Mouse (Mus musculus): ENCODE results near the gene Cdh13. TPM values are rescaled to one million over a fixed set of nuclear protein-coding genes. Genes with fewer than 3 reads are reported as not detected.

Gene Cdh13
- polyA plus RNA-seq, 1 experiment from 2014 or later = 67.7 TPM

- ATAC-seq (replicated peaks; ENCODE audit: extremely low read depth, insufficient read depth, low FRiP score) = no peak
- no peak overlapping the region for H3K27ac ChIP-seq (ENCODE audit: low read length)
- H3K4me3 ChIP-seq (ENCODE audit: low read length) = no peak overlapping the region
- H3K9ac ChIP-seq (ENCODE audit: low read length) = no peak overlapping the region
- WGBS = 79% methylated on average over 8 of the region's 8 CpGs
- no peaks in the 10 kb centered on the region for H3K36me3 ChIP-seq (ENCODE audit: control insufficient read depth, insufficient read depth)
- H3K9me3 ChIP-seq (replicated peaks; ENCODE audit: control insufficient read depth, low read length) = no peaks in the 10 kb centered on the region
- H3K4me2 ChIP-seq (ENCODE audit: low read depth, low read length) = no peak overlapping the region
- H3K27me3 ChIP-seq (ENCODE audit: control insufficient read depth, insufficient read depth, low read length) = no peaks in the 10 kb centered on the region
- H3K4me1 ChIP-seq (ENCODE audit: control insufficient read depth, insufficient read depth, low read length) = no peaks in the 10 kb centered on the region
These were observed 600.8 kb downstream of the Cdh13 start for GRCm38 (mm10) chr8:118884296-118884695.

DNA sequence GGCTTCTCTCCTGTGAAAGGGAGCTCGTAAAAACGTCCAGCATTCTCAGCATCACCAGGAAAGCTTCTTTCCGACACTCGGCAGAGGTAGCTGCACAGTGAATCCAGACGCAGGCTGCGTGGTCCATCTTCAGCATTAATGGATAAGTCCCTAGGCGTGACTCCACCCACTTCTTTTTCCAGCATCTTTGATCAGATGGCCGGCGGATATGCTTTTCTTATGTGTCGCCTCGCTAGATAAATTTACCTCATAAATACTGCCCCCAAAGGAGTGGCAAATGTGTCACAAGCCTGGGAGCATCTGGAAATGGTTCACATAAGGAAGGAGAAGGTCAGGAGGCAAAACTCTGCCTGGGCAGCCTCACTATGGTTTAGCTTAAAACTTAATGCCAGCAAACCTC, 601.5 kb downstream of the Cdh13 start:
- Histone ChIP-seq H3K9me3 (replicated peaks; ENCODE audit: control insufficient read depth, low read length) (no peaks in the 10 kb centered on the region), H3K9ac (ENCODE audit: low read length) (no peak overlapping the region), H3K4me1 (ENCODE audit: control insufficient read depth, insufficient read depth, low read length) (no peaks in the 10 kb centered on the region), H3K4me2 (ENCODE audit: low read depth, low read length) (no peak overlapping the region), H3K27ac (ENCODE audit: low read length) (no peak overlapping the region), H3K36me3 (ENCODE audit: control insufficient read depth, insufficient read depth) (no peaks in the 10 kb centered on the region), H3K27me3 (ENCODE audit: control insufficient read depth, insufficient read depth, low read length) (no peaks in the 10 kb centered on the region), H3K4me3 (ENCODE audit: low read length) (no peak overlapping the region)
- 77% methylated on average over 11 of the region's 11 CpGs for WGBS
- no peak for ATAC-seq (replicated peaks; ENCODE audit: extremely low read depth, insufficient read depth, low FRiP score)

- Histone ChIP-seq H3K4me3 (ENCODE audit: low read length) (no peak overlapping the region), H3K36me3 (ENCODE audit: control insufficient read depth, insufficient read depth) (no peaks in the 10 kb centered on the region), H3K9ac (ENCODE audit: low read length) (no peak overlapping the region), H3K27ac (ENCODE audit: low read length) (no peak overlapping the region), H3K4me1 (ENCODE audit: control insufficient read depth, insufficient read depth, low read length) (no peaks in the 10 kb centered on the region), H3K27me3 (ENCODE audit: control insufficient read depth, insufficient read depth, low read length) (no peaks in the 10 kb centered on the region), H3K9me3 (replicated peaks; ENCODE audit: control insufficient read depth, low read length) (peaks cover 5% of the 10 kb centered on the region; the same call in 1 of the 2 replicates), H3K4me2 (ENCODE audit: low read depth, low read length) (no peak overlapping the region)
- ATAC-seq (replicated peaks; ENCODE audit: extremely low read depth, insufficient read depth, low FRiP score) = no peak
- 86% methylated on average over 11 of the region's 11 CpGs for WGBS
These were observed 618.9 kb downstream of the Cdh13 start for GRCm38 (mm10) chr8:118902402-118902801.

GRCm38 (mm10) chr8:118916513-118916912, 633.0 kb downstream of the Cdh13 start:
- ATAC-seq (replicated peaks; ENCODE audit: extremely low read depth, insufficient read depth, low FRiP score) = no peak
- H3K4me2 ChIP-seq (ENCODE audit: low read depth, low read length) = no peak overlapping the region
- H3K4me3 ChIP-seq (ENCODE audit: low read length) = no peak overlapping the region
- 89% methylated on average over 3 of the region's 3 CpGs for WGBS
- H3K9me3 ChIP-seq (replicated peaks; ENCODE audit: control insufficient read depth, low read length) = peaks cover 21% of the 10 kb centered on the region
- no peak overlapping the region for H3K27ac ChIP-seq (ENCODE audit: low read length)
- H3K9ac ChIP-seq (ENCODE audit: low read length) = no peak overlapping the region
- no peaks in the 10 kb centered on the region for H3K4me1 ChIP-seq (ENCODE audit: control insufficient read depth, insufficient read depth, low read length)
- no peaks in the 10 kb centered on the region for H3K36me3 ChIP-seq (ENCODE audit: control insufficient read depth, insufficient read depth)
- no peaks in the 10 kb centered on the region for H3K27me3 ChIP-seq (ENCODE audit: control insufficient read depth, insufficient read depth, low read length)

DNA sequence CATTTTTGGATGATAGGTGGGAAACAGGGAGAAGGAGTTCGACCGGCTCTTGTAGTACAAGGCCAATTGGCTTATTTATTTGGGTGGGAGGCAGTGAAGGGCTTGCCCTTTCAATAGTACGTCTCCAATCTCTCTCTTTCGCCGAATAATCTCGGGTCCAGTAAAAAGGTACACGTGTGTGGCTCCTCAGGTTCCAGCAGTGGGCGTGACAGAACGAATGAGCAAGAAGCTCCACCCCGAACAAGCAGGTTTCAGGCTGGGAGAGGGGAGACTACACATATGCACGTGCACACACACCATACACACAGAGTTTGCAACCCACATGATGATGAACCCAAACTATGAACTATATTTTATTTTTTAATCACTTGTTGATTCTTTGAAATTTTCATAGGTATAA, 653.9 kb downstream of the Cdh13 start:
- 34% methylated on average over 11 of the region's 11 CpGs for WGBS
- H3K4me2 ChIP-seq (ENCODE audit: low read depth, low read length) = no peak overlapping the region
- H3K27me3 ChIP-seq (ENCODE audit: control insufficient read depth, insufficient read depth, low read length) = no peaks in the 10 kb centered on the region
- no peak overlapping the region for H3K9ac ChIP-seq (ENCODE audit: low read length)
- H3K4me3 ChIP-seq (ENCODE audit: low read length) = no peak overlapping the region
- H3K9me3 ChIP-seq (replicated peaks; ENCODE audit: control insufficient read depth, low read length) = no peaks in the 10 kb centered on the region; the same call in 1 of the 2 replicates
- no peak overlapping the region for H3K27ac ChIP-seq (ENCODE audit: low read length)
- no peak for ATAC-seq (replicated peaks; ENCODE audit: extremely low read depth, insufficient read depth, low FRiP score)
- no peaks in the 10 kb centered on the region for H3K4me1 ChIP-seq (ENCODE audit: control insufficient read depth, insufficient read depth, low read length)
- no peaks in the 10 kb centered on the region for H3K36me3 ChIP-seq (ENCODE audit: control insufficient read depth, insufficient read depth)

GRCm38 (mm10) chr8:118938025-118938424, 654.5 kb downstream of the Cdh13 start:
- Histone ChIP-seq H3K4me2 (ENCODE audit: low read depth, low read length) (no peak overlapping the region), H3K4me3 (ENCODE audit: low read length) (no peak overlapping the region), H3K27ac (ENCODE audit: low read length) (no peak overlapping the region), H3K9me3 (replicated peaks; ENCODE audit: control insufficient read depth, low read length) (no peaks in the 10 kb centered on the region; the same call in 1 of the 2 replicates), H3K27me3 (ENCODE audit: control insufficient read depth, insufficient read depth, low read length) (no peaks in the 10 kb centered on the region), H3K4me1 (ENCODE audit: control insufficient read depth, insufficient read depth, low read length) (no peaks in the 10 kb centered on the region), H3K36me3 (ENCODE audit: control insufficient read depth, insufficient read depth) (no peaks in the 10 kb centered on the region), H3K9ac (ENCODE audit: low read length) (no peak overlapping the region)
- 57% methylated on average over 8 of the region's 8 CpGs for WGBS
- no peak for ATAC-seq (replicated peaks; ENCODE audit: extremely low read depth, insufficient read depth, low FRiP score)

- Histone ChIP-seq H3K27me3 (ENCODE audit: control insufficient read depth, insufficient read depth, low read length) (no peaks in the 10 kb centered on the region), H3K27ac (ENCODE audit: low read length) (no peak overlapping the region), H3K4me1 (ENCODE audit: control insufficient read depth, insufficient read depth, low read length) (no peaks in the 10 kb centered on the region), H3K4me2 (ENCODE audit: low read depth, low read length) (no peak overlapping the region), H3K4me3 (ENCODE audit: low read length) (no peak overlapping the region), H3K9me3 (replicated peaks; ENCODE audit: control insufficient read depth, low read length) (no peaks in the 10 kb centered on the region), H3K9ac (ENCODE audit: low read length) (no peak overlapping the region), H3K36me3 (ENCODE audit: control insufficient read depth, insufficient read depth) (no peaks in the 10 kb centered on the region)
- ATAC-seq (replicated peaks; ENCODE audit: extremely low read depth, insufficient read depth, low FRiP score) = no peak
- WGBS = 56% methylated on average over 20 of the region's 20 CpGs
These were observed 668.5 kb downstream of the Cdh13 start for GRCm38 (mm10) chr8:118951766-118952741.

DNA sequence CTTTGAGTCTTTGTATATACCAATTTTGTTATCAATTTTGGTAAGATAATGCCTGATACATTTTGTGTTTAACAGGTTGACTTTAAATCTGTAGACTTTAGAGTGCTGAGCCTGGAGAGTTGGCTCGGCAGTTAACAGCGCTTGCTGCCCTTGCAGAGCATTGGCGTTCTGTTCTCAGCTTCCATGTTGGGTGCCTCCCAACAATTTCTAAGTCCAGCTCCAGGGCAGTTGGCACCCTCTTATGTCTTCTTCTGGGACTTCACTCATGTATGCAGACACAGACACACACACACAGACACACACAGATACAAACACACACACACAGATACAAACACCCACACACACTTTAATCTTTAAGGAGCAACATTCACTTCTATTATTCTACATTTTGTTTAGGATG, 672.6 kb downstream of the Cdh13 start:
- H3K4me3 ChIP-seq (ENCODE audit: low read length) = no peak overlapping the region

DNA sequence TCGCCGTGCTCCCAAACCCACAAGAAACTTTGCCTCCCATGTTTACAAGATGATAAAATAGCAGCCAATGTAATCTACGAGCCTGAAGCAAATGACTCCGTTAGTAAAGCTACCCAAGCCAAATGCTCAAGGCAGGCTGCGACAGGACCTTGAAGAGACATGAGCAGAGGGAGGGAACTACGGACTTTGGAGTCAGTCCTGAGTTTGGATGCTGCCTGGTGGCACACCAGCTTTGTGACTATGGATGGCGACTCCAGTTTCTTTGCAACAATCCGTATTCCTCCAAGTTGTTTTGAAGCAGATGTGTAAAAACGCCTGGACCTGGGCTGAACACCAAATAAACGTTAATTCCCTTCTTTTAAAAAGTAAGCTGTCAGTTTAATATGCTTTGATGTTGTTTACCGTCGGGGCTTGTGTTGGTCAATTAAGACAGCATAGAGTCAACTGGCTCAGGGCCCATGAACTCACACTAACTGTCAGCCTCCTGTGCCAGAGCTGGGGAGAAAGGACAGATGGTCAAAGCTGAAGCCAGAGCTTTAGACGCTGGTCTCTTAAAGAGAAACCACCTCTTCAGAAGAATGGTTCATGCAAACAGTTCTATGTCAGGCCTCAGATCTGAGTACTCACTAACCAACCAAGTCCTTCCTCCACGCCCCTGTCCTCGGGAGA, 678.5 kb downstream of the Cdh13 start:
- no peaks in the 10 kb centered on the region; the same call in 1 of the 2 replicates for H3K9me3 ChIP-seq (replicated peaks; ENCODE audit: control insufficient read depth, low read length)
- no peaks in the 10 kb centered on the region for H3K4me1 ChIP-seq (ENCODE audit: control insufficient read depth, insufficient read depth, low read length)
- no peaks in the 10 kb centered on the region for H3K27me3 ChIP-seq (ENCODE audit: control insufficient read depth, insufficient read depth, low read length)
- ATAC-seq (replicated peaks; ENCODE audit: extremely low read depth, insufficient read depth, low FRiP score) = no peak
- WGBS = 76% methylated on average over 15 of the region's 15 CpGs
- no peak overlapping the region for H3K9ac ChIP-seq (ENCODE audit: low read length)
- H3K4me2 ChIP-seq (ENCODE audit: low read depth, low read length) = no peak overlapping the region
- no peak overlapping the region for H3K4me3 ChIP-seq (ENCODE audit: low read length)
- no peak overlapping the region for H3K27ac ChIP-seq (ENCODE audit: low read length)
- H3K36me3 ChIP-seq (ENCODE audit: control insufficient read depth, insufficient read depth) = no peaks in the 10 kb centered on the region

More for the DNA sequence above, 672.6 kb downstream of the Cdh13 start:
- no peak for ATAC-seq (replicated peaks; ENCODE audit: extremely low read depth, insufficient read depth, low FRiP score)
- Histone ChIP-seq H3K27ac (ENCODE audit: low read length) (no peak overlapping the region), H3K36me3 (ENCODE audit: control insufficient read depth, insufficient read depth) (no peaks in the 10 kb centered on the region), H3K27me3 (ENCODE audit: control insufficient read depth, insufficient read depth, low read length) (no peaks in the 10 kb centered on the region), H3K4me2 (ENCODE audit: low read depth, low read length) (no peak overlapping the region), H3K9ac (ENCODE audit: low read length) (no peak overlapping the region), H3K4me1 (ENCODE audit: control insufficient read depth, insufficient read depth, low read length) (no peaks in the 10 kb centered on the region), H3K9me3 (replicated peaks; ENCODE audit: control insufficient read depth, low read length) (no peaks in the 10 kb centered on the region)
- WGBS = 85% methylated on average over 3 of the region's 3 CpGs
